Mouse (Mus musculus): Measurements from ENCODE around the gene Camta2.

The Camta2 gene

DNA sequence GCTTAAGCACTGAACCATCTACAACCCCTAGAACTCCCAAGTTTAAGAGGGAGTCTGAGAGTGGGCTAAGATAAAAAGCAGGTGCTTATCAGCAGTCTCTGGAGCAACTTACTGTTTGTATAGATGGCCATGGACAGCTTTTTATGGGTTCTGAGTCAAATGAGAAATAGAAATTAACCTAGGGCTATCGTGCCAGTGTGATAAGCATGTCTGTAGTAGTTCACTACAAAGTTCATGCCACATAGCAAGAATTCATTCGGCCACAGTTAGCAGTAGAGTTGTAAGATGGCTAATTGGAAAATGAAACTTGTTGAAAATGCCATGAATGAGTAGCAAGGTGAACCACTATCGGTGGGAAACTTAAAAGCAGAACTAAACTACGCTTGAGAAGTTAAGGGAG lies 39.4 kb downstream of the Camta2 start:
- no peak for DNase-seq (ENCODE audit: low read depth)

DNA sequence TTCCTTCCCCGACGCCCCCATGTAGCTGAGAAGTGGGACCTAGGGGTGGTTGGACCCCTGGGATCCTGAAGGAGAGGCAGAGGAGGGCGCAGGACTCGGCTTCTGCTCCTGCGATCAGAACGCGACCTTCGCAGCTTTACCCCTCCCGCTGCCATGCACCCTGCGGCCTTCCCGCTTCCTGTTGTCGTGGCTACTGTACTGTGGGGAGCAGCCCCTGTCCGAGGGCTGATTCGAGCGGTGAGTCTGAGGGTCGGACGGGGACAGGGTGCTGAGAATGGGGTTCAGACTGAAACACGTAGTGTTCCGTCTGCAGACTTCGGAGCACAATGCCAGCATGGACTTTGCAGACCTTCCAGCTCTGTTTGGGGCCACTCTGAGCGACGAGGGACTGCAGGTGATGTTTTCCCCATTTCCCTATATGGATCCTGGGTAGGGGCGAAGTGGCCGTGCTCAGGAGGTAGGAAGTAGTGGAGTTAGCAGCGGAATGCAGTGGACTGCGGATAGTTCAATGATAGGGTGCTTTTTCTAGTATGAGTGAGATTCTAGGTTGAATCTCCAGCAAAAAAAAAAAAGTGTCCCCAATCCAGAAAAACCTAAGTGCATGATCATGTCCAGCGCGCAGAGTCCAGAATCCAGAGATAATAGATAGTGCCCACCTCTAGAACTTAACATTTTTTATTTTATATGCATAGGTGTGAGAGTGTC lies 40.0 kb downstream of the Camta2 start:
- no peak for DNase-seq (ENCODE audit: low read depth)

DNA sequence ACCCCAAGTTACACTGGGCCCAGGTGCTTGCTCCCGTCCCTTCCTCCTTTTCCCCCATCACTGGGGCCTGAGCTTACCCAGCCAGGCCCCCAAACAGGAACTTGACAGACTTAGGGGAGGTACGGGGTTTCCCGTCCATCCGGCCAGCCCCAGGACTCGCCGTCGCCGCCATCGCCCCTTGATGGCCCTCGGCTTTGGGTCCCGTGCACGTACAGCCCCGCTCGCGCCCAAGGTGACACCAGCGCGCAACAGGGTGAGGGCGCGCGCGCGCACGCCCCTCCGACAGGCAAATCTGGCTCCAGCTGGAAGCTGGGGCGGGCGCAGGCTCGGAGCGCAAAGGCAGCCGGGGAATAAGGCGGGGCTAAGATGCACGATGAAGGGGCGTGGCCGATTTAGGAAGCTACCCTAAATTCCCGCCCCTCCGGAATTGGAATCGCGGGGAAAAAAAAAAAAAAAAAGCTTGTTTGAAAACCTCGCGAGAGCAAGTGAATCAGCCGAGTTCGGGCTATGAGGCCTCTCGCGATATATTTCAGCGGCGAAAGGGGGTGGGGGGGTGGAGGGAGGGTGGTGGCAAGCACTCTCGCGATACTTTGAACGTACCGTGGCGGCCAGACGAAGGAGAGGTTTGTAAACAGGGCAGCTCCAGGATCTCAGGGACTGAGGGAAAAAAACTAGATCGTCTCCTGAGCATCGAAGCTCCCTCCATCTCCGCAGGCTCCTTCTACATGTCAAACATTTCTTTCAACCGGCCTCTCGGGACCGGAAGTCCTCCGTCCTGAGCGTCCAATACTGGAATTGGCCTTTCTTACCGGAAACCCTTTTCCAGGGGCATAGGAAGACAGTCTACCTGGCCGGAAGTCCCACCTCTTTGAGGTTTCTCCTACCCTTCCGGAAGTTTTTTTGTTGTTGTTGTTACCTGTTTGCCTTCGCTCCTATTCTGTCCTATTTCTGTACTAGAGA lies 40.9 kb downstream of the Camta2 start, which contains the start of the genes Rnf167 and Slc25a11:
Gene Rnf167 (plus strand): TSS at position 545 of the 960 bp plus-strand sequence.
Gene Slc25a11 (minus strand): TSS at position 789 of the 960 bp plus-strand sequence.
- peak; percentile 95 for DNase-seq (ENCODE audit: low read depth)

DNA sequence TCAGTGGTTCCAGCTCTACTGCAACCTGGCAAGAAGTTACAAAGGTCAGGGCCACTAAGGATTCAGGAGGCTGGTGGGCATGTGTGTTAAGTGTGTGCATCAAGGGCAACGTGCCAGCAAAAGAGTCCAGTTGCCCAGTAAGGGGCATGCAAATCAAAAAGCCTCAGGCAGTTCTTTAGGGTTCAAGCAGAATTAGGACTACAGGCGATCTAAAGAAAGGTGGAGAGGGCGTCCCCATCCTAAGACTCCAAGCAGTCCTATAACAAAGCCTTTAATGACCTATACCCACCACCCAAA lies 41.7 kb downstream of the Camta2 start:
- DNase-seq (ENCODE audit: low read depth), result no peak

DNA sequence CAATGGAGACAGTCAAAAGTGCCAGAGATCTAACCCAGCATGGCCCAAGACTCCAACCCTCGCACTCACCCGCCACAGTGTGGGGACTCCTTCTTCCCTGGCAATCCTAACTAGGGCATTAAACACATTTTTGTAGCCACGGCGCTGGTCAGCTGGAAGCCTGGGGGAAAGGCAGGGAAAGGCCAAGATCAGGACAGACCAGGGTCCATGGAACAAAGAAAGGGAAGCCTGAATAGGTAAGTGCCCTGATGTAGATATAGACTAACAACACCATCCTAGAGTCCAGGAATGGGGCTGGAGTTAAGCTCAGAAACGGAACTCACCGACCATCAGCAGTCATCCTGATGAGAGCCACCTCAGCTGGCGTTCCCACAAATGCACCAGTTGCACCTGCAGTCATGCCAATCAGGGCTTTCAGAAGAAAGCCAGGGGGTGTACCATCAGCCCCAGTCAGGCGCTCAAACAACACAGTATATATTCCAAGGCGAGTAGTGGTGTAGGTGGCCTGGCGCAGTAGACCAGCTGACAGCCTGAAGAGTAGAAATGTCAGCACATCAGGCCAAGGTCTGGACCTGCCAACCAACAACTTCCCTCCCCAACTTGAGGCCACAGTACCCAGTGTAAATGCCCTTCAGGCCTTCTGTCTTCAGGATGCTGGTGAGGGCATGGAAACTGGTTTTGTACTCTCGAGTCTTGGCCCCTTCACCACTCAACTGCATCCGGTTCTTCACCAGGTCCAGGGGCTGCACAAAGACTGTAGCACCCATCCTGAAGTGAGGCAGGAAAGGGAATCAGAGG lies 42.2 kb downstream of the Camta2 start:
- DNase-seq (ENCODE audit: low read depth), result no peak

DNA sequence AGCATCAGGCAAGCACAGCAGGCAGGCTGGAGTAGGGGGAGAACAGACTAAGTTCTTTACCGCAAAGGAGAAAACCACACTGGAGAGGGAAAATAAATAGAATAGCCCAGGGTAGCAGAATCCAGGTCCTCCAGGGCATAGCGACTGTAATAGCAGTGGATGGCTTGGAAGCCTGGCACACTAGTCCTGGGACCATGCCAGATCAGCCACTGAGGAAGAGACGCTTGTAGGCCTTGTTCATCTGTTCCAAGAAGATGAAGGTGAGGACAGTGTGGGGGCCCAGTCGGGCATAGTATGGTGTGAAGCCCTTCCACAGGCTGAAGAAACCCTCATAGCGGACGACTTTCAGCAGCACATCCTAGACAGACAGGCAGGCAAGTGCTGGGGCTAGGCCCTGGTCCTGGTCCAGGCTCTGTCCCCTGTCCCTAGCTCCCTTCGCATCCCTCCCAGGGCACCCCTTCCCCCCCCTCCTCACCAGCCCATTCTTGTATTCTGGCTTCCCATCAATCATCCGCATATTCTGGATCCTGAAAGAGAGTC lies 43.3 kb downstream of the Camta2 start:
- no peak for DNase-seq (ENCODE audit: low read depth)

DNA sequence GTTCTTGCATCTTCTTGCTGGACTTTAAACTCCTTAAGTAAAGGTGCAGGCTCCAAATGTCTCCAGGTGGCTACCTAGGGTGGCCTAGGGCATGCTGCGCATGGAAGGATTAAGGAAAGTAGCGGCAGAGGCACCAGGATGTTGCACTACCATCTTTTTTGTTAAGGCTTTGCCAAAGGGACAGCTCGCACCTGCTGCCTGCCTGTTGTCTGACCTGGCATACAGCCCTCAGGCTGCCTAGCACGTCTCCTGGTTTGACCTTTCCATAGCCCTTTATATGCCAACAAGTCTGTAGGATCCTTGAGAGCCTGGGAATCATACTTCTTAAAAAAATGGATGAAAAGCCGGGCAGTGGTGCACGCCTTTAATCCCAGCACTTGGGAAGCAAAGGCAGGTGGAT lies 44.9 kb downstream of the Camta2 start:
- no peak for DNase-seq (ENCODE audit: low read depth)

DNA sequence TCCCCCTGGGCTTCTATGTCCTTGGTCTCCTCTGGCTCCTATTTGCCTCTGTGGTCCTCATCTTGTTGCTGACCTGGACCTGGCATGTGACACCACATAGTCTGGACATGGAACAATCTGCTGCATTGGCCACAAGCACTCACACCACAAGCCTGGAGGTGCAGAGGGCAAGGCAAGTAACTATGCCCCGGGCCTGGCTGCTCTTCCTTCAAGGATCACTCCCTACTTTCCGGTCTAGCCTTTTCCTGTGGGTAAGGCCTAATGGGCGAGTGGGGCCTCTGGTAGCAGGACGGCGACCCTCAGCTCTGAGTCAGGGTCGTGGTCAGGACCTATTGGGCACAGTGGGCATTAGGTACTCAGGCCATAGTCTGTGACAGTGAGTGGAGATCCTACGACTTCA lies 46.7 kb downstream of the Camta2 start:
- DNase-seq (ENCODE audit: low read depth), result no peak

DNA sequence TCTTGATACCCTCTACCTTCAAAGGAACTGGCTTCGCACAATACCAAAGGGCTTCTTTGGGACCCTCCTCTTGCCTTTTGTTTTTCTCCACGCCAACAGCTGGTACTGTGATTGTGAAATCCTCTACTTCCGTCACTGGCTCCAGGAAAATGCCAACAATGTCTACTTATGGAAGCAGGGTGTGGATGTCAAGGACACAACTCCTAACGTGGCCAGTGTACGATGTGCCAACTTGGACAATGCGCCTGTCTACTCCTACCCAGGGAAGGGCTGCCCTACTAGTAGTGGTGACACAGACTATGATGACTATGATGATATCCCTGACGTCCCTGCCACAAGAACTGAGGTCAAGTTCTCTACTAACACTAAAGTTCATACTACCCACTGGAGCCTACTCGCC lies 47.9 kb downstream of the Camta2 start:
- DNase-seq (ENCODE audit: low read depth), result no peak

DNA sequence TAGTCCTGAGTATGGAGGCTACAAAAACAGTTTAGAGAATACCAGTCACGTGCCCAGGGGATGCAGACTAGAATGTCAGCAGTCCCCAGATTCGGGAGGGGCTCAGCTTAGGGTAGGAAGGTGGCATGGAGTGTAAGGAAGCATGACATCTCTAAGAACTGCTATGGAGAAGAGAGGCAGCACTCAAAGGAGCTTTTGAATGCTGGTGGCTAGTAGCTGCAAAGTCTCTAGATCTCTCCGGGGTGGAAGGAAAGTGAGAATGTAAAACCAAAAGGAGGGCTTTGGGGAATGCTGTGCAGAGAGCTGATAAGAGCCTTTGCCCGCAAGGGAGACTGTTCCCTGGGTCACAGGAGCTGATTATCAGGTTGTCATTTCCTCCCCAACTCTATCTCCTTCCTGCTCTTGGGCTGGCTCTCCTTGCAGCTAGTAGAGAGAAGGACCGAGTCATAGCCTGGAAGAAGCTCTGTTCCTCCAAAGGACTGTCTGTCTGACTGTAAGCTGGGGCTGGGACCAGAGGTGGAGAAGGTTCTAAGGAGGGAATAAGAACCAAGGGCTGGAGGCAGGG lies 49.1 kb downstream of the Camta2 start, which contains the start of gene Gp1ba:
Gene Gp1ba (plus strand): TSS at position 409 of the 565 bp plus-strand sequence.
- no peak for DNase-seq (ENCODE audit: low read depth)

DNA sequence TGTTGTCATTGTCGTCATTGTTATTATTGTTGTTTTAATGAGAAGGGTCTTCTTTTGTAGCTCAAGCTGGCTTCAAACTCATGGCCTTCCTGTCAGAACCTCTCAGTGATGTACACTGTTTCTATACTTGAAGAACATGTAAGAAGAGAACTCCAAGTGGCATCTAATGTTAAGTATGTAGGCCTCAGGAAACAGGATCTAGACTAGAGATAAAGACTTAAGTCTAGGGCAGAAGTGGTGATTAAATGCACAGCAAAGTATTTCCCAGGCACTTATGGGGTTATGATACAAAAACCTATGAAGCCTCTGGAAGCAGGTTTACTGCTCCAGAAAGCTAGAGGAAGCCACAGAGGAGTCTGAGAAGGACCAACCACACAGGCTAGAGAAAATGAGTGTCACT lies 49.6 kb downstream of the Camta2 start:
- DNase-seq (ENCODE audit: low read depth), result no peak

DNA sequence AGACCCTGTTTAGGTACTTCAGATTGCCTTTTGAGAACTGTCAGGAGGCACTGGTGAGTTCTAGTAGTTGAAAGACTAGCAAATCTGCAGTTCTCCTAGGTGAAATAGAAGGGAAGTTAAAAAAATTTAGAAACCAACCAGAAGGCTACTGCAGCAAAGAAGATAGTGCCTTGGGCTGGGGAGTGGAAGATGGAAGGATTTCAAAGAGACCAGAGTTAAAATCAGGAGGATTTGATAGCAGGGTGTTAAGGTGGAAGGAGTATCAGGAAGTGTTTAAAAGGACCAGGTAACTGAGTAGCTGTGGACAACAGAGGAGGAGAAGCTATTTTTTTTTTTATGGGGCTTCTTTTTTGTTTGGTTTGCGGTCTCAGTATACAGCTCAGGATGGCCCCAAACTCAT lies 50.1 kb downstream of the Camta2 start:
- no peak for DNase-seq (ENCODE audit: low read depth)

DNA sequence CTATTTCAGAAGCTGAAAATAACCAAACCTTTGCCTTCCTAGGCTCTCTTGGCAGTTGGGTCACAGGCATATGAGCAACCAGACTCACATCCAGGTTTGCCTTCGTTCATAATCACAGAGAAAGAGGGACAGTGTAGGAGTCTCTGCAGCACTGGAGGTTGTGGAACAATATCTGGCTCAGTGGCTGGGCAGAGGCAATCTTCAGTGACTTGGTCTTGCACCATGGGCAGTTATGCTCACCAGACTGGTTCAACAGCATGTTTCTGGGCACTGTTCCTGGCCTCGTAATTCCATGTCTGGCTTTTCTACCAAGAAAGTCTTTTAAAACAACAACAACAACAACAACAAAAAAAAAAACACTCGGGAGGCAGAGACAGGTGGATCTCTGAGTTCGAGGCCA lies 52.3 kb downstream of the Camta2 start:
- no peak for DNase-seq (ENCODE audit: low read depth)

DNA sequence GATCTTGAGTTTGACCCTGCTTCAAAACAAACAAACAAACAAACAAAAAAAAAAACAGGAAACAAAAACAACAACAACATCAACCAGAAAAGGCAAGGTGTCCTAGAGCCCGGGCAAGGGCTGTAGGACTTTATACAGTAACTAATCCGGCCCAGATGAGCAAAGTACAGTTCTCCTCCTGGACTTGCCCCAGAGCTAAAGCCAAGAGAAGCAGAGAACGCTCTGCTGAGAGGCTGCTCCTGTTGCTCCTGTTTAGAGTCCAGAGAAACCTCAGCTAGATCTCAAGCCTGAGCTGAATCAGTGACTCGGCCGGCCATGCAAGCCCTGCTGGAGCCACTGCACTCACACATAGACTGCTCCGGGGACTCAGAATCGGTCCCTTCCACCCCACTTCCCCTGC lies 57.8 kb downstream of the Camta2 start:
- DNase-seq (ENCODE audit: low read depth), result no peak

DNA sequence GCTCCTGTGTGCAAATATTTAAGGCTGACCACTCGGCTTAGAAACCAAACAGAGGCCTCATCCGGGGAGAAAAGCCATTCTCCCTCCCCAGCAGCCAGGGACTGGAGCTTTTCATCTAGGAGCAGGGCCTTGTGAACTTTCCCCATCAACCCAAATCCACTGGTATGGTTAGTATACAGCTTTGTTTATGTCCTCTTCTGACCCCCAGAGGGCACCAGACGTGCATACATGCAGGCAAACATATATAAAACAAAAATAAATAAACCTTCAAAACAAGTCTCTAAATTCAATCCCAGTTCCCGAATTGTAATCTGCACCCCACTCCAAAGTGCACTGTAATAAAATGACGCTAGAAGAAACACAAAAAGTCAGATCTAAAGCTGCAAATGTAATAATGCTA lies 58.3 kb downstream of the Camta2 start:
- DNase-seq (ENCODE audit: low read depth), result no peak

DNA sequence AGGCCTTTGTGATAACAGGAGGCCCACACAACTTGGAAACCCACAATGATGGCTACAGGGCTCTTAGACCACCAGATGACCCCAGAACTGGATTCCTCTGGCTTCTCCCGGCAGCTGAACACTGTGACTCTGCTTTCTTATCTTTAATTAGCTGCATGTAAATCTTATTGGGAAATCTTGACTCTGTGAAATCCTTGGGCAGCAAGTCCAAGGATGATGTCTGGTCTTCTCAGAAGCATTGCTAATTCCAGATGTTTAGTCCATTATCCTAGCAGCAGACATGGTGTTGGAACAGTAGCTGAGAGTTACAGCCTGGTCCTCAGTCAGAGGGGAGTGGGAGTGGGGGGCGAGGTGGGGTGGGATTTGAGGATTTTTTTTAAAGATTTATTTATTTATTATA lies 59.5 kb downstream of the Camta2 start:
- no peak for DNase-seq (ENCODE audit: low read depth)

DNA sequence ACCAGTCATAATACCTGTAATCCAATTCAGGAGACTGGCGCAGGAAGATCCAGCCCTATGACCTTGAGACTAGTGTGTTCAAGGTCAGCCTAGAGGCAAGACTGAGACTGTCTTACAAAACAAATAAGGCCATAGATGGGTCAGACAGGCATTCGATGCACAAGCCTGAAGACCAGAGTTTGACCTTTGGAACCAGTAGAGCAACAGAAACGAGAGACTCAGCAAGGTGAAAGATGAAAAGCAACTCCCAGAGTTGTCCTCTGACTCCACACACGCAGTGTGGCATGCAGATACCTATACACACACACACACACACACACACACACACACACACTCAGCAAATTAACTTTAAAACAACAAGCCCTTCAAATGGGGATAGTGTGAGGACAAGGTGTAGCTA lies 61.0 kb downstream of the Camta2 start:
- DNase-seq (ENCODE audit: low read depth), result no peak

DNA sequence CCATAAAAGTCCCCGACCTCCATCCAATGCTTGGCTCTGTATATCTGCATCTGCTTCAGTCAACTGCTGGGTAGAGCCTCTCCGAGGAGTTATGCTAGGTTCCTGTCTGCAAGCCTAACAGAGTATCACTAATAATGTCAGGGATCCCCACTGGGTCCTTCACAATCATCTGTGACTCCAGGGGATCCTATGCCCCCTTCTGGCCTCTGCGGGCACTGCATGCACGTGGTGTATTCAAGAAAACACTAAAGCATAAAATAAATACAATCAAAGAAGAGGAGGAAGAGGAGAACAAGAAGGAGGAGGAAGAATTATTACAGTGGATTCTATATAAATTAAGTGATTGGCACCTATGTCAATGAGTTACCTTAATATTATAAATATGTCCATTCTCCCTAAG lies 62.4 kb downstream of the Camta2 start:
- DNase-seq (ENCODE audit: low read depth), result no peak

DNA sequence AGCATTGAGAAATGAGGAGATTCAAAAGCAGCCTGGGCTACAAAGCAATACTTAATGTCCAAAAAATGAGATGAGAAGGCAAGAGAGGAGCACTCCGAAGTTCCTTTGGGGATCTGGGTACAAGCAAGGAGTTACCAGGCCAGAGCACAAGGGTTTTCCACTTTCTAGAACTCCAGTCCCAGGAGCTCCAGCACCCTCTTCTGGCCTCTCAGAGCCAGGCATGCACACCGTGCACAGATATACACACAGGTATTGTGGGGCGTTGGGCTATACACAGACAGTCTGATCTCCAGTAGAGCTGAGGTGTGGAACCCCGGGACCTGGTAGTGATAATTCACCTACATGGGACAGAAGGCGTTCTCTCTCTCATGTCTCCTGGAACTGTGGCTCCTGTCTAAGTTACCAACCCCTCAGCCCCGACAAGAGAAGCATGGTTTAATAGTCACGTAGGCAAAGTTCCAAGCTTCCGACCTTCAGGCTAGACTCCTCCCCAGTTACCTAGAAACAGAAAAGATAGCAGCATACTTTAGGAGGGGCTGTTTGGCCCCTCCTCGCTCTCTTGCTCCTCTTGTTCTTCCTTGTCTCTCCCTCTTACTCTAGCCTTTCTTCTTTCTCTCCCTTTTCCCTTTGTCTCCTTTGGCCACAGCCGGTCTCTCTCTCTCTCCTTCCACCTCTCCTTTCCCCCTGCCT lies 64.7 kb downstream of the Camta2 start:
- DNase-seq (ENCODE audit: low read depth), result no peak

DNA sequence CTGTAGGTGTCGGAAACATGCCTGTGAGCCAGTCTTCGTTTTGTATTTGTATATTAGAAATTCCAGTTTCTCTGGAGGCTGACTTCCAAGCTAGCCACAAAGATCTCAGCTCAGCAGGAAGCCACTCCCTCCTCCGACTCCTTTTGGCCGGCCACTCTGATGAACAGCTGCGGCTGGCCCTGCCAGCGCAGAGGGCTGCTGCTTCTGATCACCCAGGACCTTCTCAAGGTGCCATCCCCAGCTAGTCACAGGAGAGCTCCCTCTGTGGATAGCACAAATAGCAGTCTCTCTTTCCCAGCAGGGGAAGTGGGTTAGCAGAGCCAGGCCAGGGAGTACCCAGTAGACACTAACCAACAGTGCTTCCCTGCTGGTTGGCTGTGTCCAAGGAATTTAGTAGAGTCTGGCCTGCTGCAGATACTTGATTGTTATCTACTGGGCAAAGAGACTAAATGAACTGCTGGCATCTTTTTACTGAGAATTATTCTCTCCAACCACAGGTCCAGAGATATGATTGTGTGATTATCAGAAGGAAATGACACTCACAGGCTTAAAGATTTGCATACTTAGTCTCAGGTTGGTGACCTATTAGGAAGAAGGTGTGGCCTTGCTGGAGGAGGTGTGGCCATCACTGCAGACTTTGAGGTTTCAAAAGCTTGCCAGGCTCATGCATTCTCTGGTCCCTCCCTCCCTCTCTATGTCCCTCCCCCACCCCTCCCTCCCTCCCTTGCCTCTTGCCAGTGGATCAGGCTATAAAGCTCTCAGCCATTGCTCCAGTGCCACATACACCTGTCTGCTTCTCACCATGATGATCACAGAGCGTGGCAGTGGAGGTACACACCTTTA lies 65.7 kb downstream of the Camta2 start:
- DNase-seq (ENCODE audit: low read depth), result peak; percentile 40

Measured in fibroblast of lung, adult 2 months (primary cell).